Mouse (Mus musculus) heart, postnatal 14 days (tissue): ENCODE results near the gene Cnga4. TPM values are rescaled to one million over a fixed set of nuclear protein-coding genes. Genes with fewer than 3 reads are reported as not detected.
"Not testable (repeated sequence)": the region's sequence is repeated elsewhere in the genome, so short reads cannot be mapped to it uniquely, and the experiment has no call there.

Experiments
- DNase-seq, 2 experiments: peaks; one replicate each; pipeline ENCODE4 v3.0.0; 2021 to 2022
- intact Hi-C: fragments of 180-260 bp; cut with DNase I; formaldehyde crosslinking; loops from one replicate; pipeline ENCODE4 v1.15.1; 2025
- total RNA-seq, 2 experiments: library from RNA; stranded (reverse); gene quantifications; 2 replicates each; pipeline ENCODE4 v1.2.3; 2021

Gene Cnga4
- total RNA-seq, 2 experiments from 2014 or later = 0.10 TPM; not detected in 1

DNA sequence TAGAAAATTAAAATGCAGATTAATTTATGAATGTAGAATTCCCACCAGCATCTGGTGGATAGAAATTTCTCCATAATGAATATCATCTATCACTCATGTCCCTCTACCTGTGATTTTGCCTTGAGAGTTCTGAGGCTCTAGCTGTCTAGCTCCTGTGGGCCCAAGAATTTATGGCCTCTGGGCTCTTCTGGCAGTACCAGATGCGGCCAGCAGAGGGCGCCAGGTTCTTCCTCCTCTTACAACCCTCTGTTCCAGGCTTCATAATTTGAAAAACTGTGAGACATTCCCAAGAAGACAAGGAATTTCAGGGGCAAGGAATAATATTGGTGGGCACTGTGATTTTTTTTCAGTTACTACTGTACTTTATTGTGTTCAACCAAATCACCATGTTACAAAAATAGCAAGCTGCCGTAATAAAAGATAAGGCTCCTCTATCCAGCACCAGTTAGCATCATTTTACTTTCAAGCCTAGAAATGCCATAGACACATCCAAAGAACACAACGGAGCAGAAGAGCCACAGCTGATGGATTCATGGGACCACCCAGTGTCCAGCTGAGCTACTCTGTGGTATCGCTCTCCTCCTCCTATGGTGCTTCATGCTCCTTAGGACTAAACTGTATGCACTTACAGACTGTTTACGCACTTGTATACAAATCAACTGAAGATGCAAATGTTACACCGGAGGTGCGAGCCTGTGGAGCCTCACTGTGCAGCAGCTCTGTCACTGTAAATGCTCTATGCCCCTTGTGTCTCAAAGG, 7.7 kb downstream of the Cnga4 start:
- DNase-seq = peak; percentile 79 to 87
- intact Hi-C loops = loop anchor here (1.0 to 5.0 kb wide), 3 partner anchors 66 to 240 kb away; no protein-coding TSS in a partner anchor

GRCm38 (mm10) chr7:105414385-105414784, 10.0 kb downstream of the Cnga4 start:
- intact Hi-C loops = loop anchor here (5.0 kb wide), 1 partner anchor 242 kb away; no protein-coding TSS in a partner anchor
- no peak for DNase-seq

DNA sequence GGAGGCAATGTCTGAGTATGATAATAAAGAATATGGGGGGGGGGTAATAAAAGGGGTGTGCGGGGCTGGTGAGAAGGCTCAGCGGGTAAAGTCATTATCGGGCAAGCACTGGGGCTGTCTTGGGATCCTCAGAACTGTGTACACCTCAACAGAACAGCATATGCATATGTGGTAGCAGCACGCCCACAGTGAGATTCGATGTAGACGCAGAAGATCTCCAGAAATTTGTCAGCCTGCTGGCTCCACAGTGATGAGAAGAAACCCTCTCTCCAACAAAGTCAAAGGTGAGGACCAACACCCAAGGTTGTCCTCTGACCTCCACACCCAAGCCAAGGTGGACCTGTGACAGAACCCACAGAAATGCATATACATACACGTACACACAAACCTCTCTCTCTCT, 12.2 kb downstream of the Cnga4 start:
- intact Hi-C loops = no loop called here
- no peak for DNase-seq

- intact Hi-C loops = no loop called here
- no peak for DNase-seq
Measured at GRCm38 (mm10) chr7:105418106-105418505, 13.7 kb downstream of the Cnga4 start.

DNA sequence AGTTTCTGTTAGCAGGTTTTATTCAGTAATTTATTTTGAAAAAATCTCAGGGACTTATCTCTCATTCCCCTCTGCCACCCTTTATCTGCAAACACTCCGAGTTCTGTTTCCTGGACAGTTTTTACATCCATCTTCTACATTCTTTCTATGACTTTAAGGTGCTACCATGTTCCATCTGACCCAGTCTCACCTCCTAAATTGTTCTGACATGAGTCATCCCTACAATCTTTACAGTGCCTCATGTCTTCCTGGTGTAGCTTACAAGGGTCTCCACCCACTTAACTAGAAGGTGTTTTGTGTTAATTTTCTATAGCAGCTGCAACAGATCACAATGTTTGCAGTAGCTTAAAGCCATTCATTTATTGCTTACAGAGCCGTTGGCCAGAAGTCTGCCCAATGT, 16.5 kb downstream of the Cnga4 start:
- intact Hi-C loops = no loop called here
- no peak for DNase-seq

DNA sequence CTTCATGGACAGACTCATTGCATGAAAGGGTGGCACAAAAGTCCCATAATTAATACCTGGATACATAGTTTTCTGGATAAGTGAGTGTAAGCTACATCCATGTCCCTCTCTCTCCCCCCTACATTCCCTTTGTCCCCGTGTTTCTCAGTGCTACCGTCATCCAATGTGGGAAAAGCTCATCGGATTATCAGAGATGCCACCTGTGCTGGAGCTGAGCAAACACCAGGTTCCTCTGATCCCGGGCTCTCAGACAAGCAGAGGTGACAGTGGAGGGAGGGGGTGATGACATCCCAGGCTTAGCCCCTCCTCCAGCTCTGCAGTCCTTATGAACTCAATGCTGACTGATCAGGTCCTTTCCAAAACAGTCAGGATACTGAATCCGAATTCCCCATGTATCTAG, 20.0 kb downstream of the Cnga4 start:
- DNase-seq = no peak
- intact Hi-C loops = no loop called here

GRCm38 (mm10) chr7:105425424-105426043, 21.2 kb downstream of the Cnga4 start, which contains the start of gene Cckbr:
Cckbr (plus strand) TSS chr7:105425731.
- DNase-seq = no peak
- intact Hi-C loops = no loop called here

DNA sequence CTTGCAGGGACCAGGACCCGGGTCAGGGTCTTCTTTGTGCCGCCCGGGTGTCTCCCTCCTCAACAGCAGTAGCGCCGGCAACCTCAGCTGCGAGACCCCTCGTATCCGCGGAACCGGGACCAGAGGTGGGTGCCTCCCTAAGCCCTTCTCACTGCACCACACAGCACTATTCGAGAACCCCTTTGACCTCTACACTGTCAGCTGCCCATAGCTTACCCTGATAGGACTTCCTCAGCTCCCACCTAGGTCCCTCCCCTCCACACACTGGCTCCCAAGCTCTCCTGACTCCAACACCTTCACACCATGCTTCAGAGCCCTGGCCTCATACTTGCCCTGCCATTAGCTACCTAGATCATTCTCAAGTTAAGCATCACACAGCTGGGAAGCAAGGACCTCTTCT, 21.7 kb downstream of the Cnga4 start:
- no peak for DNase-seq
- intact Hi-C loops = no loop called here

- DNase-seq = no peak
- intact Hi-C loops = no loop called here
Measured at GRCm38 (mm10) chr7:105432058-105432457, 27.7 kb downstream of the Cnga4 start.

DNA sequence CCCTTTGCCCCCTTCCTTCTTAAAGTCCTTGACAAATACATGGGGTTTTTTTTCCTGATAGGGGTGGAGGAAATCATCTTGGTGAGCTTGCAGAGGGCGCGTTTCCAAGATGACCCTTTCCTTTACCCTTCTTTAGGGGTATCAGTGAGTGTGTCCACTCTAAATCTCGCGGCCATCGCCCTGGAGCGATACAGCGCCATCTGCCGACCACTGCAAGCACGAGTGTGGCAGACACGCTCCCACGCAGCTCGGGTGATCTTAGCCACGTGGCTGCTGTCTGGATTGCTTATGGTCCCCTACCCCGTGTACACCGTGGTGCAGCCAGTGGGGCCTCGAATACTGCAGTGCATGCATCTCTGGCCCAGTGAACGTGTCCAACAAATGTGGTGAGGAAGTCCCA, 29.5 kb downstream of the Cnga4 start:
- intact Hi-C loops = no loop called here
- no peak for DNase-seq

GRCm38 (mm10) chr7:105434798-105435197, 30.4 kb downstream of the Cnga4 start:
- intact Hi-C loops = no loop called here
- no peak for DNase-seq

DNA sequence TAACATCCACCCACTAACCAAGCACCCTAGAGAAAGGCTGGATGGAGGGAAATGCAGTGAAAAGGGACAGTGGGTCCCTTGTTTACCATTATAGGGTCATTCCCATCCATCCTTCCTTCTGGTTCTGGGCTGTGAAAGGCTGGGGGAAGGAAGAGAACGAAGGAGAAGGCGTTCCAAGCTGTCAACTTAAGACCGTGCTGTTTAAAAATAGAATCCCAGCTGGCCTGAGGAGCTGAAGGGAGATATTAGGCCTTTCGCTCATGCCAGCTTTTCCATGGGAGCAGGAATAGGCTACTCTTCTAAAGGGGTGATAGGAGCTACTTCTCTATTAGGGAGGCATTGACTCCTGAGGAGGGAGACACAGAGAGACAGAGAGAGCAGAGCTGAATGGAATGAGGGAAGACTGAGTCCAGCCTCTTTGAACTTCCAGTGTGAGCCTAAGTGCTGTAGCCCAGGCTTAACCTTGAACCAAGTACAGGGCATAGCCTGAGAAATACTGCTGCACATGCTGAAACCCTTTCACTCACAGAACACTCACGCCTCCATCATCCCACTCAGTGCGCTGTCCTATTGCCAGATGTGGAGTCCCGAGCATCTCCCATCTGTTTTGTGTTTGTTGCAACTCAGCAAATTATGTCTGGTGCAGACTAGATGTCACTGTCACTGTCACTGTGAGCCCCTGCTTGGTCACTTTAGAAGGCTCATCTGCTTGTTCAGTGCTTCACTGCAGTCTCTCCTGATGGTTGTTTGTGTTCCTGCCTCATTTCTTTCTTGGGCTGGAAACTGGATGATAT, 33.8 kb downstream of the Cnga4 start:
- intact Hi-C loops = no loop called here
- no peak for DNase-seq

DNA sequence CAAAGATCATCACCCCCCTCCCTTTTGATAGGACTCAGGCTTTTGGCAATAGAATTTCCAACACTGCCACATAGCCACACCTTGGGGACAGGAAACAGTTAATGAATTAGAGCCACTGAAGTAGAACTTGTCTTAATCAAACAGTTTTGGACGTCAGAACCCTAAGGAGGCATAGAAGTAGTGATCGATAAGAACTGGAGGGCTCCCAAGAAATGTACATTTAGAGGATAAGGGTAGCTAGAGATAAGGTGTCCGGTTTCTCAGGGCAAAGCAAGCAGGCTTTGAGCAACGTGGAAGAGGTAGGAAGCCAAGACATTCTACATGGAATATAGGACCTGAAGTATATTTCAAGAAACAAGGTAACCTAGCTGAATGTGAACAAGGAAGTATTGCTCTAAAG, 37.1 kb downstream of the Cnga4 start:
- intact Hi-C loops = no loop called here

GRCm38 (mm10) chr7:105445076-105445475, 40.7 kb downstream of the Cnga4 start:
- intact Hi-C loops = no loop called here
- no peak for DNase-seq

More for the DNA sequence above, 37.1 kb downstream of the Cnga4 start:
- DNase-seq = no peak

- intact Hi-C loops, DNase-seq: not testable (repeated sequence)
Measured at GRCm38 (mm10) chr7:105453345-105453744, 49.0 kb downstream of the Cnga4 start.

Other genes with a start within 250 kb of the Cnga4 start
- gene Olfr684, start 240.9 kb upstream of the Cnga4 start, total RNA-seq = not detected
- gene Olfr685, start 218.6 kb upstream of the Cnga4 start, total RNA-seq = not detected
- not detected for gene Olfr686, start 197.1 kb upstream of the Cnga4 start, total RNA-seq
- not detected for gene Olfr688, start 116.5 kb upstream of the Cnga4 start, total RNA-seq
- not detected for gene Olfr689, start 93.4 kb upstream of the Cnga4 start, total RNA-seq
- gene Olfr690, start 70.5 kb upstream of the Cnga4 start, total RNA-seq = not detected
- not detected for gene Olfr691, start 62.3 kb upstream of the Cnga4 start, total RNA-seq
- gene Olfr692, start 36.3 kb upstream of the Cnga4 start, total RNA-seq = not detected
- gene Gm5901, start 29.5 kb upstream of the Cnga4 start, total RNA-seq = not detected
- gene Fam160a2, start 4.5 kb upstream of the Cnga4 start, total RNA-seq = 10 to 100 TPM; 19.5 to 25.2 TPM
- not detected for gene Cckbr, start 21.2 kb downstream of the Cnga4 start, total RNA-seq
- gene Cavin3, start 77.7 kb downstream of the Cnga4 start, total RNA-seq = 10 to 100 TPM; 31.4 to 35.5 TPM
- 100 to 1,000 TPM; 128 to 133 TPM for gene Smpd1, start 149.8 kb downstream of the Cnga4 start, total RNA-seq
- 10 to 100 TPM; 80.5 to 86.5 TPM for gene Apbb1, start 177.1 kb downstream of the Cnga4 start, total RNA-seq
- under 1 TPM in 1 of 2 experiments, not detected in 1; 0.48 TPM for gene Hpx, start 195.6 kb downstream of the Cnga4 start, total RNA-seq
- 10 to 100 TPM; 29.7 to 34.0 TPM for gene Trim3, start 229.0 kb downstream of the Cnga4 start, total RNA-seq
- gene Timm10b, start 235.5 kb downstream of the Cnga4 start, total RNA-seq = 10 to 100 TPM; 83.7 to 94.3 TPM
- gene Arfip2, start 235.8 kb downstream of the Cnga4 start, total RNA-seq = 10 to 100 TPM; 22.0 to 22.9 TPM
- gene Gm45799, start 236.0 kb downstream of the Cnga4 start, total RNA-seq = 1 to 10 TPM; 1.9 to 4.8 TPM
- under 1 TPM; 0.67 to 0.76 TPM for gene Dnhd1, start 246.3 kb downstream of the Cnga4 start, total RNA-seq